Mouse (Mus musculus) hindbrain, embryonic 10.5 days (tissue): ENCODE results near the gene Esyt2. TPM values are rescaled to one million over a fixed set of nuclear protein-coding genes. Genes with fewer than 3 reads are reported as not detected.

Experiments
- DNase-seq: peaks from one replicate; pipeline ENCODE4 v3.0.0-alpha.2; 2017; ENCODE audit warnings: low spot score
- H3K27ac ChIP-seq: fragments of 300-500 bp; sonication (generic); 2 replicates; pipeline ENCODE4 v1.5.1; 2016; ENCODE audit warnings: mild to moderate bottlenecking, moderate library complexity
- H3K27me3 ChIP-seq: fragments of 300-500 bp; sonication (generic); 2 replicates; pipeline ENCODE4 v1.6.1; 2016; ENCODE audit warnings: mild to moderate bottlenecking; ENCODE audit not compliant: poor library complexity, insufficient read depth, severe bottlenecking
- H3K36me3 ChIP-seq: fragments of 300-500 bp; sonication (generic); 2 replicates; pipeline ENCODE4 v1.6.1; 2016; ENCODE audit warnings: mild to moderate bottlenecking, moderate library complexity
- H3K4me1 ChIP-seq: fragments of 300-500 bp; sonication (generic); replicated peaks from 2 replicates; pipeline ENCODE4 v1.6.1; 2016; ENCODE audit warnings: mild to moderate bottlenecking
- H3K4me3 ChIP-seq: fragments of 300-500 bp; sonication (generic); 2 replicates; pipeline ENCODE4 v1.5.1; 2016; ENCODE audit warnings: mild to moderate bottlenecking, moderate library complexity
- H3K9me3 ChIP-seq: fragments of 300-500 bp; sonication (generic); 2 replicates; pipeline ENCODE4 v1.6.1; 2016; ENCODE audit warnings: mild to moderate bottlenecking, moderate library complexity
- WGBS: fragments of 180-500 bp; shearing (Covaris S2); methylation state at CpG from one replicate; pipeline ENCODE4 v1.1.7; 2016; 5-methylcytosine and 5-hydroxymethylcytosine counted together
- polyA plus RNA-seq: library from polyadenylated mRNA; unstranded; fragments of >200 nt; fragmentation: Nextera tagmentation; extraction: Ambion mirVana; gene quantifications from 2 replicates; pipeline ENCODE4 v1.2.1, GENCODE M21; 2016

Esyt2 gene
- polyA plus RNA-seq, 1 experiment from 2014 or later, result 10.4 TPM

DNA sequence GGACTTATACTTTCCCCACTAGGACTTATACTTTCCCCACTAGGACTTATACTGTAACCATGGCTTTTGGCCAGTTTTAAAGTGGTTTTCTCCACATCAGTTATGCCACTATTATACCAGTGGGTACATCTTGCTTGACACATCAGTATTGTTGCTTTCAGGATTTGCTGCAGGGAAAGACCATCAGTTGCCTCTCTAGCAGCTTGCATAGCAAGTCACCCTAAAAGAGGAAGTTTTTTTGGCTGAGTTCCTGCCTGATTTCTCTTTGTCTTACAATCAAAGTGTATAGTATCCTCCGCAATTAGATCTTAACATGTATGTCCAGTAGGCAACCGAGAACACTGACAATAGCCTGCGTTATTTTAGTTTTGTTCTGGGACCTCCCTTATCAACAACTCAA, 155.1 kb downstream of the Esyt2 start:
- 92% methylated on average over 3 of the region's 3 CpGs for WGBS
- no peaks in the 10 kb centered on the region for H3K4me1 ChIP-seq
- no peaks in the 10 kb centered on the region for H3K27me3 ChIP-seq
- no peak overlapping the region for H3K4me3 ChIP-seq
- H3K27ac ChIP-seq, result no peak overlapping the region
- H3K9me3 ChIP-seq, result no peaks in the 10 kb centered on the region
- DNase-seq, result no peak
- H3K36me3 ChIP-seq, result peaks cover 96% of the 10 kb centered on the region

DNA sequence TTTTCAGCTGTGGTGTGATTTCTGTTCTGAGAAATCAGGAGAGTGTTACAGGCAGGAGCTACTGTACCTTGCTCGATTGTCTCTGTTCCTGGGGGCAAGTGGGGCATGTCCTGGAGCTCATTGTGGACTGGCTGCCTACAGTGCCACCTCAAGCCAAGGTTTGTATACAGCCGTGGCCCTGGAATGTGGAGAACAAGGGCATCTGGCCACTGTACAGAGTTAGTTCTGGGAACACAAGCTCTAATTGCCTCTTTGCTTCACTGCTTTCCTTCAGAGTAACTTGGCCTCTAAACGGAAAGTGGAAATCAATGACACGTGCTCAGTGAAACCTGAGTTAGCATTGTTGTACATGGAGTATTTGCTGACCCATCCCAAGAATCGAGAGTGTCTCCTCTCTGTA, 157.6 kb downstream of the Esyt2 start:
- WGBS, result 91% methylated on average over 5 of the region's 5 CpGs
- DNase-seq, result no peak

More for the DNA sequence above, 157.6 kb downstream of the Esyt2 start:
- no peak overlapping the region for H3K4me3 ChIP-seq
- H3K9me3 ChIP-seq, result no peaks in the 10 kb centered on the region
- H3K27me3 ChIP-seq, result no peaks in the 10 kb centered on the region
- H3K36me3 ChIP-seq, result peaks cover 97% of the 10 kb centered on the region
- no peaks in the 10 kb centered on the region for H3K4me1 ChIP-seq
- H3K27ac ChIP-seq, result no peak overlapping the region

Other genes starting within 250 kb of the Esyt2 start
- 60.9 and 63.0 TPM in 2 replicates for gene Zfp386, start 233.5 kb upstream of the Esyt2 start, polyA plus RNA-seq
- 1.3 and 1.5 TPM in 2 replicates for gene Vipr2, start 203.5 kb upstream of the Esyt2 start, polyA plus RNA-seq
- gene Wdr60, start 18.2 kb upstream of the Esyt2 start, polyA plus RNA-seq, result 14.7 and 16.0 TPM in 2 replicates
- not detected in 2 replicates for gene Gm11027, start 5.8 kb upstream of the Esyt2 start, polyA plus RNA-seq
- 33.5 and 47.2 TPM in 2 replicates for gene Ncapg2, start 124.2 kb downstream of the Esyt2 start, polyA plus RNA-seq
- 5.9 and 6.4 TPM in 2 replicates for gene Ptprn2, start 204.5 kb downstream of the Esyt2 start, polyA plus RNA-seq